Mouse (Mus musculus) T-helper 17 cell (primary cell): ENCODE measurements around the gene Scfd2.

ENCODE experiments used
- in situ Hi-C, 2 experiments: fragments of 300-600 bp; cut with MboI, MseI; formaldehyde crosslinking; loops; 1 replicate in 1 of 2; 2 replicates in 1 of 2; pipeline ENCODE4 v1.15.1; 2025; ENCODE audit warnings: high pct_unique_total_duplicates in 2 of 2

Gene Scfd2

GRCm38 (mm10) chr5:74285289-74285688 is 246.3 kb downstream of the Scfd2 start:
- in situ Hi-C loops, result loop anchor here in 1 of 2 experiments (25.0 kb wide), 1 partner anchor 348 kb away; no protein-coding TSS in a partner anchor

GRCm38 (mm10) chr5:74283545-74283944 is 248.0 kb downstream of the Scfd2 start:
- in situ Hi-C loops, result loop anchor here in 1 of 2 experiments (5.0 to 25.0 kb wide), 2 partner anchors 286 to 346 kb away; no protein-coding TSS in a partner anchor

- in situ Hi-C loops, result loop anchor here in 1 of 2 experiments (5.0 to 25.0 kb wide), 2 partner anchors 284 to 344 kb away; no protein-coding TSS in a partner anchor
These were observed 250.1 kb downstream of the Scfd2 start for GRCm38 (mm10) chr5:74281480-74281879.

- in situ Hi-C loops, result loop anchor here (5.0 to 25.0 kb wide), 6 partner anchors 282 to 422 kb away; no protein-coding TSS in a partner anchor
These were observed 251.9 kb downstream of the Scfd2 start for GRCm38 (mm10) chr5:74279673-74280072.

- in situ Hi-C loops, result loop anchor here (5.0 to 25.0 kb wide), 5 partner anchors 284 to 421 kb away; no protein-coding TSS in a partner anchor
These were observed 253.1 kb downstream of the Scfd2 start for GRCm38 (mm10) chr5:74278428-74278827.

- in situ Hi-C loops, result loop anchor here (5.0 to 25.0 kb wide), 5 partner anchors 283 to 420 kb away; no protein-coding TSS in a partner anchor
These were observed 253.8 kb downstream of the Scfd2 start for GRCm38 (mm10) chr5:74277712-74278111.

- in situ Hi-C loops, result loop anchor here (5.0 to 25.0 kb wide), 5 partner anchors 282 to 420 kb away; no protein-coding TSS in a partner anchor
These were observed 254.3 kb downstream of the Scfd2 start for GRCm38 (mm10) chr5:74277216-74277615.

GRCm38 (mm10) chr5:74273313-74273712 is 258.2 kb downstream of the Scfd2 start:
- in situ Hi-C loops, result loop anchor here in 1 of 2 experiments (10.0 kb wide), 1 partner anchor 279 kb away; no protein-coding TSS in a partner anchor

GRCm38 (mm10) chr5:74267736-74268369 is 263.7 kb downstream of the Scfd2 start:
- in situ Hi-C loops, result no loop called here

GRCm38 (mm10) chr5:74267196-74267595 is 264.4 kb downstream of the Scfd2 start:
- in situ Hi-C loops, result no loop called here

- in situ Hi-C loops, result no loop called here
These were observed 265.1 kb downstream of the Scfd2 start for GRCm38 (mm10) chr5:74266476-74266819.

- in situ Hi-C loops, result no loop called here
These were observed 265.7 kb downstream of the Scfd2 start for GRCm38 (mm10) chr5:74265601-74266475.

GRCm38 (mm10) chr5:74265151-74265550 is 266.4 kb downstream of the Scfd2 start:
- in situ Hi-C loops, result no loop called here

GRCm38 (mm10) chr5:74264541-74264940 is 267.0 kb downstream of the Scfd2 start:
- in situ Hi-C loops, result no loop called here

GRCm38 (mm10) chr5:74261016-74261415 is 270.5 kb downstream of the Scfd2 start:
- in situ Hi-C loops, result no loop called here

- in situ Hi-C loops, result no loop called here
These were observed 271.2 kb downstream of the Scfd2 start for GRCm38 (mm10) chr5:74260378-74260809.

- in situ Hi-C loops, result no loop called here
These were observed 274.9 kb downstream of the Scfd2 start for GRCm38 (mm10) chr5:74256705-74257104.

GRCm38 (mm10) chr5:74254996-74255395 is 276.6 kb downstream of the Scfd2 start:
- in situ Hi-C loops, result no loop called here

GRCm38 (mm10) chr5:74253724-74254328 is 277.7 kb downstream of the Scfd2 start:
- in situ Hi-C loops, result no loop called here

GRCm38 (mm10) chr5:74252672-74253286 is 278.8 kb downstream of the Scfd2 start:
- in situ Hi-C loops, result no loop called here

- in situ Hi-C loops, result no loop called here
These were observed 280.6 kb downstream of the Scfd2 start for GRCm38 (mm10) chr5:74250947-74251346.
